Mouse (Mus musculus) adrenal gland, postnatal 36 days (tissue): ENCODE data around the gene Rasa4. TPM values are rescaled to one million over a fixed set of nuclear protein-coding genes. Genes with fewer than 3 reads are reported as not detected.
"Not testable (repeated sequence)": the region's sequence is repeated elsewhere in the genome, so short reads cannot be mapped to it uniquely, and the experiment has no call there.

Experiments used
- DNase-seq, 2 experiments: peaks; one replicate each; pipeline ENCODE4 v3.0.0; 2021; ENCODE audit warnings: mixed read lengths in 1 of 2
- long read RNA-seq, 2 experiments: library from polyadenylated mRNA; stranded (forward); transcript quantifications; one replicate each; pipeline ENCODE4 v2.0.0; 2021; ENCODE audit warnings: borderline sequencing depth in 2 of 2
- total RNA-seq, 2 experiments: library from RNA; stranded (reverse); gene quantifications; 2 replicates each; pipeline ENCODE4 v1.2.3; 2021

The Rasa4 gene
- 10 to 100 TPM; 11.2 to 11.9 TPM for total RNA-seq
- long read RNA-seq, experiment 1, transcript Rasa4-201 (21 exons, 2,914 nt): major isoform, 10 of 24 reads
- long read RNA-seq, experiment 1, partial matches to known transcripts: 5 of 24 reads
- long read RNA-seq, experiment 1, other reads (novel, unspliced or antisense): 7 of 24 reads
- long read RNA-seq, experiment 2, partial matches to known transcripts: 1 of 12 reads
- long read RNA-seq, experiment 2, other reads (novel, unspliced or antisense): 6 of 12 reads

DNA sequence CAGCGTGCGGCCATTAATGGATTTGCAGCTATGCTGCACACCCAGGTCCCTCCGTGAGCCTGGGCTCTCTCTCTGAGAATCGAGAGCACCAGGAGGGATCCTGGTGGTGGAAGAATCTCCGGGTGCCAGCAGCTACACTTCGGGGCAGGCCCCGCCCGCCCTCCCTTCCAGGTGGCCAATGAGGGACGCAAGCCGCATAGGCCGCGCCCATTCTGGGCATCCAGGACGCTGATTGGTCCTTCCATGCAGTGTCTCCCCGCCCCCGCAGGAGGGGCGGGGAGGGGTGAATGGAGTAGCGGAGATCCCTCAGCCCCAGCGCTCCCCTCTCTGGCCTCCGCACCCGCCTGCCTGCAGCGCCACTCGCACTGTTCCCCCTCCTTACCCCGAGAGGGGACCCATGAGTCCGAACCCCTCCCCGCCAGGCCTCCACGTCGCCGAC lies at the start of gene Rasa4:
Gene Rasa4, plus strand, starts transcription at position 248 of the 439 bp plus-strand sequence.
- DNase-seq: peak; percentile 94 to 95

DNA sequence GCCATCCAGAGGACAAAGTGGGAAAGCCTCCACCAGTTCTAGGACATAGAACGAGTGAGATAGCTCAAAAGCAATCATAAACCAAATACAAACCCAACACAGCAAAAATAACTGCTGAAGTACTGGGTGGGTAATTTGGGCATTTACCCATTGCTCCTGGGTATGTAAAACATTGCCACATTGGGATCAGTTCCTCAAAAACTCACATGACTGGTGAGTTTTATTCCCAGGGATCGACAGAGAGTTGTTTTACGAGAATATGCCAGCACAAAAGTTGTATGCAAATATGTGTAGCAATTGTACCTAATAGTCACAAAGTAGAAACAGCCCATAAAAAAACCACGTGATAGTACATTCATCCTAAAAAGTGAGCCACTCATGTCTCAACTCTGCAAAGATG lies 48.8 kb upstream of the Rasa4 start:
- DNase-seq: no peak

DNA sequence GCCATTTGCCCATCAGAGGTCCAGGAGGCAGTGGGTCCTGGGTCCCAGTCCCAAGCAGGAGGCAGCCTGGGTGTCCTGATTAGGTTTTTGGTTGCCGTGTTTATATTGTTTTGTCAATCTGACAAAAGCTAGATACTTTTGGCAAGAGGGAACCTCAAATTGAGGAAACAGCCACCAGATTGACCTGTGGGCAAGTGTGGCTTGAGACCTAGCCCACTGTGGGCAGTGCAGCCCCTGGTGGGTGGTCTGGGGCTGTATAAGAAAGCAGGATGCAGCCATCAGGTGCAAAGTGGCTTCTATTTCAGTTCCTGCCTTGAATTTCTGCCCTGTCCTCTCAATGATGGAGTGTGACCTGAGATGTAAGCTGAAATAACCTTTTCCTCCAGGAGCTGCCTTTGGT lies 48.4 kb upstream of the Rasa4 start:
- DNase-seq: no peak

DNA sequence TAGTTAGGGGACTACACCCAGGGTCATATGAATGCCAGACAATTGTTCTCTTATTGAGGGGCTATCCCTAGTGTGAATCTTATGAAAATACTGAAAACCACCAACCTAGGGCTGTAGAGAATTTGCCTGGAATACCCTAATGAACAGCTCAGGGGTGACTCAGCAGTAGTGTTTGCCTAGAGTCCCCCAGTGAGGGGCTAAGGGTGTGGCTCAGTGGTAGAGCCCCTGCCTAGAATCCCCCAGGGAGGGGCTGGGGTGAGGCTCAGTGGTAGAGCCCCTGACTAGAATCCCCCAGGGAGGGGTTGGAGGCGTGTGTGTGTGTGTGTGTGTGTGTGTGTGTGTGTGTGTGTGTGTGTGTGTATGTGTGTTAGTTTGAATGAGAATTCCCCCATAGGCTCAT lies 47.0 kb upstream of the Rasa4 start:
- no peak for DNase-seq

DNA sequence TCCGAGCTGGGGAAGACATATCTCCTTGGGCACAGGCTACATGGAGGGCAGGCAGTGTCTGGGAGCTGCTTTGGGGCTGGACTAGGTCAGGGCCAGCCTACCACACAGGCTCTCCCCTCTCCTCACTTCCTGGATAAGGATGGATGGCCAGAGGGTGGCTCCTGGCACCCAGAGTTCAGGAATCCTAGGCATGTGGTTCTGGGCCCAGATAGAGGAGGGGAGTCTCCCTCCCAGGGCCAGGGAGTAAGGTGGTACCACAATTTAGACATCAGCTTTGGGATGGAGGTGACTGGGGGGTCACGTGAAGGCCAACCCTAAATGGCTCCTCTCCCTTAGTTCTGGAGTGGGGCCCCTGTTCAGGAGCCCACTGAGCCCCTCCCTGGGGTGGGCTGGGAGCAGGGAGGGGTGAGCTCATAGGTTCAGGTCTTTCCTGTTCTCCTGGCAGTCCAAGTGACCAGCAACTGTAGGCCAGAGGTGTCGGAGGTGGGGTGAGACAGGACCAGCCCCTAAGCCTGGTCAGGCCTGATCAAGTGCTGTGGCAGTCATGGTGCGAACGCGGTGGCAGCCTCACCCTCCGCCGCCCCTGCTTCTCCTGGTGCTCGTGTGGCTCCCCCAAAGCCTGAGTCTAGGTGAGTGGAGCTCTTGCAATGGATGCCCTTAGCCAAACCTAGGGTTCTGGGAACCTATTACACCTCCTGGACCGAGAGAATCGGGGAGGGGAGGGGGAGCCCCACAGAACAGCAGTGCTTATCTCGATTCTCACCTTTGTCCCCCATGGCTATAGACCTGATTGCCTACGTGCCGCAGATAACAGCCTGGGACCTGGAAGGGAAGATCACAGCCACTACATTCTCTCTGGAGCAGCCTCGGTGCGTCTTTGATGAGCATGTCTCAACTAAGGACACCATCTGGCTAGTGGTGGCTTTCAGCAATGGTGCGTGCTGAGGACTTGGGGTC lies 45.2 kb upstream of the Rasa4 start, which contains the start of gene Upk3b:
Gene Upk3b, plus strand, starts transcription at position 239 of the 957 bp plus-strand sequence.
- no peak for DNase-seq

DNA sequence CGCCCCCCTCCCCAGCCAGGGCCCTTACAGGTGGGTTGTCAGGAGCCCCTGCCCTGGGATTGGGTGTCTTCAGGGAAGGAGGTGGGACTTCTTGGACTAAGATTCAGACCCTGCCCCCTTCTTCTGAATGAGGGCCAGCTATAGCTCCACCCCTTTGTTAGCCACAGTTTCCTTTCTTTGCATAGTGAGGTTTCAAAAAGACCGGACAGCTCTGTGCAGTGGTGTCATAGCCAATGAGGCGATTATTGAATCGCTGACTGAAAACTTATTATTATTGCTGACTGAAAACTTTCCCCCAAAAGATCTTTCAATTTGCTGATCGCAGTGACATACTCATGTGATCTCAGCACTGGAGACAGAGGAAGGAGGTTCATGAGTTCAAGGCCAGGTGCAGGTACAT lies 43.5 kb upstream of the Rasa4 start:
- no peak for DNase-seq

DNA sequence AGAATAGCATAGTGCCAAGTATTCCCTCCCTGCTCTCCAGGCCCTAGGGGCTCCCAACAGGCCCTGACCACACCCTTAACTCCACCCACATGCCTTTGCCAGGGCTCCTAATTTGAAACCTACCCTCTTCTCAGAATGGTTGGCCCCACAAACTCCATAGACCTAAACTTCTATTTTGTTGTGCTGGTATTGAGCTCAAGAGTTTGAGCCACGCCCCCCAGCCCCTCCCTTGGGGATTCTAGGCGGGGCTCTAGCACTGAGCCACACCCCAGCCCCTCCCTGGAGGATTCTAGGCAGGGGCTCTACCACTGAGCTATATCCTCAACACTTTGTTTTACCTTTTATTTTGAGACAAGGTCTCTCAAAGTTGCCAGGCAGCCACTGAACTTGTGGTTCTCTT lies 42.5 kb upstream of the Rasa4 start:
- no peak for DNase-seq

DNA sequence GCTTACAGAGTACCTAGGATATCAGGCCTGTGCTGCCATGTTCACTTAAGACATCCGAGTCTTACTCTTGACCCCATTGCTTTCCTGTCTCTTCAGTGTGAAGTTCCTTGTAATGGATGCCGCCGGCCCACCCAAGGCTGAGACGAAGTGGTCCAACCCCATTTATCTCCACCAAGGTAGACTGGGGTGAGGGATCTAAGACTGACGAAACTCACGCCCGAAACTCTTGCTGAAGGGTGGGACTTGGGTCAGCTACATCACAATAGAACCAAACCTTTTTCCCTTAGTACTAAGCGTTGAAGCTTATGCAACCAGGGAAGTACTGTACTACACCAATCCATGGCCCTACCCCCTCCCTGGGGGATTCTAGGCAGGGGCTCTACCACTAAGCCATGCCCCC lies 42.0 kb upstream of the Rasa4 start:
- DNase-seq: no peak

DNA sequence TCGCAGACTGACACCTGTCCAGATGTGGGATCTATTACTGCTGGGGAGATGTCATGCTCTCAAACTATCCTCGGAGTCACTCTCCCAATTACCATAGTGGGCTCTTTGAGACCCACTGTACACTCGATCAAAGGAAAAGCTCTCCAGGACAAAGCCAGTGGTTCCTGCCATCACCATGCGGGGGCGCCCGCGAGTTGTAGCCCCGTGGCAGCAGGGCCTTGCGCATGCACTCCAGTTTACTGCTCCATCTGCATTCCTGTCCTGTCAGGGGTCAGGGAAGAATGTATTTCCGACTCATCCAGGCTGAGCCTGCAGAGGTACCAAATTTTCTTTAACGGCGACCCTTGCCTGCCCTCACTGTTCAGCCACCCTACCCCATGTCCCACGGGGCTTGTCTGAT lies 38.9 kb upstream of the Rasa4 start:
- DNase-seq: peak; percentile 25 to 49

DNA sequence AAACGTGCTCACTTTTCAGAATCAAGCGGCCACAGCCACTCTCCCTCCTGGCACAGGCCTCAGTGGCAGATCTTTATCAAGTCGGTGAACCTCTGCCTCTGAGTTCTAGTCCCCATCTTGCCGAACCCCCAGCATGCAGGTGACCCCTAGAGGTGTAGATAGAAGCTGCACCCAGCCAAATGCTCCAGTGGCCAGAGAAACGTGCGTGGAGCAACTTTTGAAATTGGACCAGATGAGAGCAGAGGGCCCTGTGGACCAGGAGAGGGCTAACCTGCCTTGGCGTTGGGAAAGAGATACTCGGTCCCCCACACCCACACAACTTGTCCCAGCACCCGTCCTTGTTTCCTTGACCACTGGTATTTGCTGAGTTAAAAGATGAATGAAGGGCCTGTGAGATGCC lies 38.3 kb upstream of the Rasa4 start:
- DNase-seq: peak in 1 of 2 experiments; percentile 37

DNA sequence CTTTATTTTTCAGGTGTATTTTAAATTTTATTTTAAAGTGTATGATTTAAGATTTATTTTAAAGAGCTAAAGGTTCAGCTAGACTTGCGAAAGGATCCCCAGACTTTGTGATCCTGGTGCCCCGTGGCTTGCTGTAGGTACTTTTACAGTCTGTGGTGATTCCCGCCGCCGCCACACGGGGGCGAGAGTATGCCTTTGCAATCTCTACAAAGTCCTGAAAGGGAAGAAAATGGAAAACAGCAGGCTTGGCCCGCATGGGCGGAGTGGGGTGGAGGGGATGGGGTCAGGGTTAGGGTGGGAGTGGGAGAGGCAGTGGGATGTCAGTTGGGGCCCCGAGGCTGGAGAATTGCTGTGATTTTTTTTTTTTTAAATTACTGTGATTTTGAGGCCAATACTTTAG lies 37.7 kb upstream of the Rasa4 start:
- DNase-seq: peak; percentile 85 to 92

DNA sequence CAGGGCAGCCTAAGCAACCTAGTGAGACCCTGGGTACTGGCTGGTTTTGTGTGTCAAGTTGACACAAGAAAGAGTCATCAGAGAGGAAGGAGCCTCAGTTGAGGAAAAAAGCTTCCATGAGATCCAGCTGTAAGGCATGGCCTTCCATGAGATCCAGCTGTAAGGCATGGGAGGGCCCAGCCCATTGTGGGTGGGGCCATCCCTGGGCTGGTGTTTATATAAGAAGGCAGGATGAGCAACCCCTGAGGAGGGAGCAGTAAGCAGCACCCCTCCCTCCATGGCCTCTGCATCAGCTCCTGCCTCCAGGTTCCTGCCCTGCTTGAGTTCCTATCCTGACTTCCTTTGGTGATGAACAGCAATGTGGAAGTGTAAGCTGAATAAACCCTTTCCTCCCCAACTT lies 35.2 kb upstream of the Rasa4 start:
- not testable (repeated sequence) for DNase-seq

DNA sequence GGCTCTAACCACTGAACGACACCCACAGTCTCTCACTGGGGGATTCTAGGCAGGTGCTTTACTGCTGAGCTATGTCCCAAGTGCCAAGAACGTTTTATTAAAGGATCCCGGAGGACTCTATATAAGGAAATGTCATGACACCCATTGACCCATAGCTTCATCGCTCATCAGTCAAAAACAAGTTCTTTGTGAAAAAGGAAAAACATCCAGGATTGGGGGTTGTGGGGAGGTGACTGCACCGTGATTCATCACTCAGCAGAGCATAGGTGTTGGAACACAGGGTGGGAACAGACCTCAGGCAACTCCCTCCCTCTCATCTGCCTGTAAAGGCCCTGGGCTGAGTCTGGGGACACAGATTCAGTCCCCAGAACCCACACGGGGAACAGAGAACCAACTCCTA lies 33.8 kb upstream of the Rasa4 start:
- peak; percentile 18 to 30 for DNase-seq

DNA sequence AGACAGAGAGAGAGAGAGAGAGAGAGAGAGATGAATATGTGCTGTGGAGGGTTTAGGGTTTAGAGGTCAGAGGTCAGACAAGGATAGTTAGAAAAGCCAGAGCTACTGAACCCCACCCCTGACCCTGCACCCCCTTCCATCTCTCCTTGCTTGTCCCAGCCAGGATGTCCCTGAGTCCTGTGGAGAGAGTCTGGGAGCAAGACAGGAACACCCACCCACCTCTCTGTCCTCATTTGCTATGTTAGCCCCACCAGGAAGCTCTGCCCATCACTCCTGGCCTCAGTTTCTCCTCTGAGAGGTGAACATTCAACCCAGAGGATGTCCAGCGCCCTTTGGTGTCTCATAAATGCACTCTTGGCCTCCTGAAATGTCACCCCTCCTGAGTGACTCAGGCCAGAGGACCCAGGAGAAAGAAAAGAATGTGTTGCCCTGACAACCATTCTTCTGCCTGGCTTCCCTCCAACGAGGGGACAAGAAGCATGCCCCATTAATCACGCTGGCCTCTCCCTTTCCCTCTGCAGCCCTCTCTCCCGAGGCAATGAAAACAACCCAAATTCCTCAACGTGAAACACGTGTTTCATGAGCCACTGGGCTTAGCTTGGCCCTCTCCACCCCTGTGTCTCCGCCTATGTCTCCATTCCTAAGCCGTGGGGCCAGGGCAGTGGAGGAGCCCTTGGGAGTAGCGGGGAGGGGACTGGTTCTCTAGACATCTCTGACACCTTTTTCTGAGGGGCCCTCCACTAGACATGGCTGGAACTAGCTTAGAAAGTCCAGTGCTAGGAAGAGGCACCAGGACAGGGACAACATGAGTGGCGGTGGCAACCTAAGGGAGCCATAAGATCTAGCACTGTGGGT lies 32.3 kb upstream of the Rasa4 start:
- peak; percentile 83 to 85 for DNase-seq

DNA sequence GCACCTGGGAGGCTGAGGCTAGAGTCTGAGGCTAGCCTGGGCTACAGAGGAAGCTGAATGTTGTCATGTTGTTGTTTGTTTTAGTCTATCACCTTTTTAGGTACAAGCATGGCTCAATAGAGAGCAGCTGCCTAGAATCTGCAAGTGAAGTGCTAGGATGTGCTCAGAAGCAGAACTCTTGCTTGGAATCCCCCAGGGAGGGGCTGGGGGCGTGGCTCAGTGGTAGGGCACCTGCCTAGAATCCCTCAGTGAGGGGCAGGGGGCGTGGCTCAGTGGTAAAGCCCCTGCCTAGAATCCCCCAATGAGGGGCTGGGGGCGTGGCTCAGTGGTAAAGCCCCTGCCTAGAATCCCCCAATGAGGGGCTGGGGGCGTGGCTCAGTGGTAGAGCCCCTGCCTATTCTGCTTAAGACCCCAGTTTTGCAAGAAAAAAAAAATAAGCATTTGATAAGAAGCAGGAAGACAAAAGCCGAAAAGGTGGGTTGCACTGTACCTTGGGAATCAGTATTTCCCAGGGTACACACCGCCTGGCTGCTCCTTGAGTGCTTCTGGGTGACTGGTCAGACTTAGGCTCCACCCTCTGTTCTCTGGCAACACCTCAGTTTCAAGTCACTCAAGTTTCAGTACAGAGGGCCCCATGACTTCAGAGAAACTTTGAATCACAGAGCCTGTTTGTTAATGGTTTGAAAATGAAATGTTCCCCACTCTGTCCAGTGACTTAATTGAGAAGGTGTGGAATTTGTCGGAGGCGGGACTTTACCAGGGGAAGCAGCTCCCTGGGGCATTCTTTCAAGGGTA lies 30.7 kb upstream of the Rasa4 start:
- DNase-seq: peak in 1 of 2 experiments; percentile 46

DNA sequence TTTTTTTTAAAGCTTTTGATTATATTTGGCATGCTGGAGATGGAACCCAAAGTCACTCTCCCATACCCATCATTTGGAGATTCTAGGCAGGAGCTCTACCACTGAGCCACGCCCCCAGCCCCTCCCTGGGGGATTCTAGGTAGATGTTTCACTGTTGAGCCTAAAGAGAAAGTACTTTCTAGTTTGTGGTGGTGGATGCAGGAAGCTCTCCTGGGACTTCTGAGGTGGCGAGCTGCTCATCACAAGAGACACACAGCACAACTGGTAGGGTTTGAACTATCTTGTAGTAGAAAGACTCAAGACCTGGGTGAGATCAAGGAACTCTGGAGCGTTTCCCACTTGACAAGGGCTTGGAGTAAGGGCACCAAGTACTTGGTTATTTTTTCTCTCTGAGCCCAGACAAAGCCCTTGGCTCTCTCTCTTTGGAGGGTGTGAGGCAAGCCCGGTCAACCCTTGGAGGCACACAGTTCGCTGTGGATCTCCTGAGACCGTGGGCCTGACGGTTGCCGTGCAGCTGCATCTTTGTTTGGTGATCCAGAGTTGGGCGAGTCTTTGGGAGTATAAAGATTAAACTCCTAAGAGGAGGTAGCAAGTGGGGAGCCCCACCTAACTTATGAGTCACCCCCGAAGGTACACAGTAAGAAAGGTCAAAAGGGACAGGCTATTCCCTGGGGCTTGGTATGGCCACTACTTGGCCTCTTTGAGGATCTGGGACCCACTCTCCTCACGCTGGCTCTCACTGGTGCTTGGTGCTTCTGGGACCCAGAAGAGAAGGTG lies 29.2 kb upstream of the Rasa4 start, which contains the start of gene Upk3bl:
Gene Upk3bl, plus strand, starts transcription at position 192 of the 777 bp plus-strand sequence.
- no peak for DNase-seq

DNA sequence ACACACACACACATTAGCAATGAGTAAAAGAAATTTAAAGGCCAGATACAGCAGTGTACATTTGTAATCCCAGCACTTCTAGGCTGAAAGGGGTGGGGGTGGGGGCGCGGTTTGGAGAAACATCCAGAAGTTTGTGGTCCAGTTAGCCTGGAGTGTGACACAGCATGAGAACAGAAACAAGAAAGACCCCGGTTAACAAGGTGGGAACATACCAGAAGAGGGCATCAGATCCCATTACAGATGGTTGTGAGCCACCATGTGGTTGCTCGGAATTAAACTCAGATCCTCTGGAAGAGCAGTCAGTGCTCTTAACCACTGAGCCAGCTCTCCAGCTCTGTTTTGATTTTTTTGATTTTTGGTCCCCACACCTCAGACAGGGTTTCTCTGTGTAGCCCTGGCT lies 27.7 kb upstream of the Rasa4 start:
- no peak for DNase-seq

DNA sequence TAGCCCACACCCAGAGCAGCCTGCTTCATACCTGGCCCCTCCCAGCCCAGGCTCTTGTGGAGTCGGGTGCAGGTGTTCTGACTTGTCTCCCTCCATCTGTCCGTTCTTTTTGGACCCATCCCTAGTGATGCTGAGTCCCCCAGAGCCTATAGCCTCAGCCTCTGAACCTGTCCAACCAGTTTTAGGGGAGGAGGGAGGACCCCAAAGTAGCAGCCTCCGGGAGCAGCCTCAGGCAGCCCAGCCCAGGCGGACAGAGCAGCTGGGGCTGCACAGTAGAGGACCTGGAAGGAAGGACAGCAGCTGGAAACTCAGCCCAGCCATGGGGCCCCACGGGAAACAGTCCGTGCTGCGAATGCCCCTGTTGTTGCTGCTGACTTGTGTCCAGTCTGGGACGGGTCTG lies 26.6 kb upstream of the Rasa4 start:
- DNase-seq: no peak

DNA sequence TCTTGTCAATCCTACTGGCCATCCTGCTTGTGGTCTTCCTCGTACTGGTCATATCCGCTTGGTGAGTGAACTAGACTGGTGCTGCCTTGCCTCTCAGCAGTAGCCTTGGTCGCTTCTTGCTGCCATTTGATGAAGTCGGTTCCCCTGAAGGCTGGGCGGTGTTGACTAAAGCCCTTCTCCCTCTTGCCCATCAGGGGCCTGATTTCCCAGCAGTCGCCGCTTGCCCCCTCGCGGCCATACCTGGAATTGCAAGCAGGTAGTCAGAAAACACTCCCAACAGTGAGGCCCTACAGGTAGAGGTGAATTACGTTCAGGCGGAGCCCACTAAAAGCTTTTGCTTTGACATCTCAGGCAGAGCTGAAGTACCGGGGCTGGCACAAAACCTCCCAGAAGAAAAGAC lies 22.1 kb upstream of the Rasa4 start:
- DNase-seq: peak; percentile 81 to 87

DNA sequence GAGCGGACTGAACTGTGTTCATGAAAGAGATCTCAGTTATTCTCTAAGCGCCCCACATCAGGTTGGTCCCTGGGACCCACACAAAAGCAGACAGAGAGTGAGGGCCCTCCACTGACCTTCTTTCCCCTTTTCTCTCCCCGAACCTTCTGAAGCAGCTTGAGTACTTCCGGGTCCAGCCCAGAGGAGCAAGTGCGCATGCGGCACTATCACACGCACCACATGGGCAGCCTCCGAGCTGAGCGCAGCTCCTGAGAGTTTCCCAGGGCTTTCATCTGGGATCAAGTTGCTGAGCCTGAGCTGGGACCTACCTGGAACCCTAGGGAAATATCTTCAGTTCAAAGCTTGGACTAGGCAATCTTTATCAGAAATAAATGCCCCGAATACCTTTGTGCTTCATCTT lies 19.8 kb upstream of the Rasa4 start:
- DNase-seq: no peak
